Mouse (Mus musculus) heart, postnatal 10 days (tissue): ENCODE measurements around the gene Flnb. TPM values are rescaled to one million over a fixed set of nuclear protein-coding genes. Genes with fewer than 3 reads are reported as not detected.

Experiments
- DNase-seq, 2 experiments: peaks; one replicate each; pipeline ENCODE4 v3.0.0; 2021
- intact Hi-C: fragments of 180-260 bp; cut with DNase I; formaldehyde crosslinking; loops from one replicate; pipeline ENCODE4 v1.15.1; 2025
- total RNA-seq, 2 experiments: library from RNA; stranded (reverse); gene quantifications; 2 replicates each; pipeline ENCODE4 v1.2.3; 2021

The Flnb gene
- total RNA-seq, 2 experiments from 2014 or later: 40.5 to 43.6 TPM

GRCm38 (mm10) chr14:7888811-7889651 lies 71.3 kb downstream of the Flnb start:
- intact Hi-C loops: loop anchor here (5.0 kb wide), 1 partner anchor 72 kb away; the partner anchor contains the start of gene Flnb
- DNase-seq: peak; percentile 31 to 52

- intact Hi-C loops: loop anchor here (5.0 kb wide), 1 partner anchor 73 kb away; the partner anchor contains the start of gene Flnb
These were observed 72.1 kb downstream of the Flnb start for GRCm38 (mm10) chr14:7889834-7890233.

GRCm38 (mm10) chr14:7891401-7891800 lies 73.6 kb downstream of the Flnb start:
- DNase-seq: no peak
- intact Hi-C loops: no loop called here

More at GRCm38 (mm10) chr14:7889834-7890233, 72.1 kb downstream of the Flnb start:
- DNase-seq: no peak

DNA sequence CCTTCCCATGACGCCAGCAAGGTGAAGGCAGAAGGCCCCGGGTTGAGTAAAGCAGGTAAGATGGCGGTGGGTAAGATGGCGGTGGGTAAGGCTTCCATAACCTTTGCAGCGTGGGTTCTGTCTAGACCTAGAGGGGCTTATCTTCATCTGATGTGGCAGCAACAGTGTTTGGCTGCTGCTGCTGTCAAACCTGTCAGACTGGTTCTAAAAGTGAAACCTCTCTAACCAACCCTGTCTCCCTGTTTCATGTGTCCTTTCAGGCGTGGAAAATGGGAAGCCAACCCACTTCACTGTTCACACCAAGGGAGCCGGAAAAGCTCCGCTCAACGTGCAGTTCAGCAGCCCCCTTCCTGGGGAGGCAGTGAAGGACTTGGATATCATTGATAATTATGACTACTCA lies 78.4 kb downstream of the Flnb start:
- intact Hi-C loops: no loop called here
- DNase-seq: no peak

DNA sequence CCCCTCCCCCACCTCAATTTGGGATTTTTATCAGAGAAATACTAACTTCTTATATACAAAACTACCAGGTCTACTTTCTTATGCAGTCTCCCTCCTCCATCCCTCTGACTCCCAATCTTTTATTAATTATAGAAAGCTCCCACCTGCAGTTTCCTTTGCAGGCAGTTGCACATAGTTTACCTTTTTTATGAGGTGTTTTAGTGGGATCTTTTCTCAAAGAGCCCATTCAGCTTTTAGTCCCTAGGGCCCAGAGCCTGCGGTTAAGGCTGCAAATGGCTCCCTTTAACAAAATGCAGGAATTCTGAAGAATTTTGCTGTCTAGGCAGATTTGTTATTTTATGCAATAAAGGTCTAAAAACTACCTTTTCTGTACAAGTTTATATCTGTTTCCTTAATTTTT lies 78.9 kb downstream of the Flnb start:
- intact Hi-C loops: no loop called here
- DNase-seq: no peak

GRCm38 (mm10) chr14:7899986-7900385 lies 82.2 kb downstream of the Flnb start:
- intact Hi-C loops: no loop called here
- DNase-seq: no peak

DNA sequence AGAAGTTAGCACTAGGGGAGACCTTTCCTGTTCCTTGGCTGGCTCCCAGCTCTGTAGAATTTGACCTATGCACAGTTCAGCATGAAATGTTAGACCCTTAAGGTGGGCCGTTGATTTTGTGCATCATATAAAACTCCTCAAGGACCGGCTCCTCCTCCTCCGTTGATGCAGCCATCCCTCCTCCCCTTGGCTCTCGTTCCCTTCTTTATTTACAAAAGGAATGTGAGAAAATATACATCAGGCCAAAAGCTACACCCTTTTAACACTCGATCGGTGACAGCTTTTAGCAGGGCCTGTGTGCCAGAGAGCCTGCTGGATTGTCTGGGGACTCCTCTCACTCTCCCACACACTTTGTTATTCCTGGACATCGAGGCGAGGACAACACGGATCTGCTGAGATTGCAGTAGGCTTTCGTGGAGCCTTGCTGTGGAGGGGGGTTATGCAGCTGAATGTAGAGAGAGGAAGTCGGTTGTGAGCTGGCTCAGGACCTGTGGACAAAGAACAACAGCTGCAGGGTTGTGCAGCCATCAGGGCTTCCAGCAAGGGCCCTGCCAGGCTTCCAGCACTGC lies 82.8 kb downstream of the Flnb start:
- DNase-seq: peak; percentile 67 to 75
- intact Hi-C loops: no loop called here

GRCm38 (mm10) chr14:7901484-7902240 lies 83.9 kb downstream of the Flnb start:
- intact Hi-C loops: no loop called here
- no peak for DNase-seq

DNA sequence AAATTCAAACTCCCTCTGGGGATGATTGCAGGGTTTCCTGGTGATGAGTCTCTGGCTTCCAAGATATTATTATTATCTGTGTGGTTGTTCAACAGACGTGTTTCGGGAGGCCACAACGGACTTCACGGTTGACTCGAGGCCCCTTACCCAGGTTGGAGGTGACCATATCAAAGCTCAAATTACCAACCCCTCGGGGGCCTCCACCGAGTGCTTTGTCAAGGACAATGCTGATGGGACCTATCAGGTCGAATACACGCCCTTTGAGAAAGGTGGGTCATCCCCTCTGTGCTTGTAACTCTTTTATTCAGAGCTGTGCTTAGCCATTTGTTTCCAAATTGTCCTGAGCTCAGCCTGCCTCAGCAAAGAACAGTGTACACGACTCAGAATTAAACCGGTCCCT lies 89.3 kb downstream of the Flnb start:
- intact Hi-C loops: no loop called here
- no peak for DNase-seq

- no peak for DNase-seq
- intact Hi-C loops: no loop called here
These were observed 91.7 kb downstream of the Flnb start for GRCm38 (mm10) chr14:7909472-7909871.

GRCm38 (mm10) chr14:7913842-7914241 lies 96.1 kb downstream of the Flnb start:
- DNase-seq: no peak
- intact Hi-C loops: no loop called here

DNA sequence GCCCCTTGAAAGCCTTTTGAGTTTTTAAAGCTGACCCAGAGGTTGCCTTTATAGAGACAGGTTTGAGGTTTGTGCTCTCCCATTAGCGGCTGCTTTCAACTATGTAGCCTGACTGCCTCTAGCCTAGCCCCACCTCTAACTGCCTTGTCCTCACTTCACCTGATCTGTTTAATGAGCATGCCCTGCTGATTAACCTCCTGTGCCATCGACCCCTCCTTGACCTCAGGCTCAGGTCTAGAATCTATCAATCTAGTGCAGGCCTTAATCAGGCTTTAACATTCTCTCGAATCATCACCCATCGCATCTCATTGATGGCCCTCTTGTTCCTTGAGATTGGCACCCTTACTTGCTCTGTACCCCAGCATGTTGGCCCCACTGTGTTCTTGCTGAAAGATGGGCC lies 96.7 kb downstream of the Flnb start:
- DNase-seq: no peak
- intact Hi-C loops: no loop called here

DNA sequence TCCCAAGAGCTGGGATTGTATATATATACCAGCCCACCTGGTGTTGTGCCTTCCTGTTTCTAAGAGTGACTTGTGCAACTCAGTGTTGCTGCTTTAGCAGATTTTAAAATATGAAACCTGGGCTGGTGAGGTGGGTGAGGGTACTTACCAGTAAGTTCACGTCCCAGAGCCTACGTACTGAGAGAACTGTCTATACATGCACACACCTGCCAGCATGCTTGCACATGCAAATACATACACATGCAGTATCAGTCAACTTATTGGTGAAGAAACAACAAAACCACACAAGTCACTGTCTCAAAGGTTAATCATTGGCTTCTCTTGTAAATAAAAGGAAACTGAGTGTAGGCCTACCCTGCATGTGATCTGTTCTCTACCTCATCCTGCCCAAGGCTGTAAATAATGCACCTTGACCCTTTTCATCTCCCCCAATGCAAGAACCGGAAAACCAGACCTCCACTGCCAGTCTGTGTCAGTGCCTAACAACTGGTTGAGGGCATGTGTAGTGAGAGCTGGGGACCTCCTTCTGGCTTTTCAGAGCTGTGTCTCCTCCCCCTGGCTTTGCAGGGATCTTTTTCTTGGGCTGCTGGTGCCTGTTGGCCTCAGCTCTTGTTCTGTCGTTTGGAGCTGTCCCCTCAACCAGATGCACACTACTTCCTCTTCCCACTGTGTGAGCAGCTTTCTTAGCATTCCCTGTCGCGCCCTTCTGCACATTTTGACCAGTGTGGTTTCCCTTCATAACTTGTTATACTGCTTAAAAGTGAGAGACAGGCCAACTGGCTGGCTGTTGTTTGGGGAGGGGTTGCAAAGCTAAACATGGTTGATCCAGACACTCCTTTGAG lies 100.6 kb downstream of the Flnb start:
- DNase-seq: no peak
- intact Hi-C loops: no loop called here

DNA sequence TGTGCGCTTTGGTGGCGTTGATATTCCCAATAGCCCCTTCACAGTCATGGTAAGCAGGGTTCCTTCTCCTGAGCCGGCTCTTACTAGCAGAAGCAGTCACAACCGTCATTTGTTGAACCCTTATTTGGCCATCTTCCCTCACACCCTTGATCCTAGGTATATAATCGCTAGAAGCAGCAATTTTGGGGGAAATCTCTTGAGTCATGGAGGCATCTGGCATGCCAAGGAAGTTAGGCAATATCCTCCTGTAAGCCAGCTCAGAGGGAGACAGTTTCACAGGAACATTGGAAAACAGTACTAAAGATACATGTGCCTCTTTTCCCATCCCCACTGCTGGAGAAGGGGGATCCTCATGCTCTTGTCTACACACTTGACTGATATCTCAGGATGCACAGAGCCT lies 101.6 kb downstream of the Flnb start:
- intact Hi-C loops: no loop called here
- no peak for DNase-seq

- intact Hi-C loops: no loop called here
- DNase-seq: no peak
These were observed 102.2 kb downstream of the Flnb start for GRCm38 (mm10) chr14:7919921-7920320.

- DNase-seq: no peak
- intact Hi-C loops: no loop called here
These were observed 103.7 kb downstream of the Flnb start for GRCm38 (mm10) chr14:7921459-7921858.

DNA sequence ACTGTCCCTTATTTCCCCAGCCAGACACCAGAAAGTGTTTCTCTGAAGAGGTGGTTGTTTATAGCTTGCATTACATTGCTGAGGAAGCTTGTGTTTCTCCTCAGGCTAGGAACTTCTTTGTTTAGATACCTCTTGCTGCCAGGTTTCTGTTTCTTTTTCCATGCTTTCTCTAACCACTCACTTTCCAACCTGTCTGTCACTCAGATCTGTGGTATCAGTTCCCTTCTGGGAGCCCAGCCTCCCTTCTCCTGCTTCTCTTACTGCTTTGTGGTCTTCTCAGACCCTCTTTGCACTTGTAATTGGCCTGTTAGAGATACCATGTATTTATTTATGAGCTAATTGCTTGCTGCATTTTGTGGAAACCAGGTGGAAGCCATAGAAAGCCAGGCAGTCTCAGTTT lies 105.9 kb downstream of the Flnb start:
- no peak for DNase-seq
- intact Hi-C loops: no loop called here

DNA sequence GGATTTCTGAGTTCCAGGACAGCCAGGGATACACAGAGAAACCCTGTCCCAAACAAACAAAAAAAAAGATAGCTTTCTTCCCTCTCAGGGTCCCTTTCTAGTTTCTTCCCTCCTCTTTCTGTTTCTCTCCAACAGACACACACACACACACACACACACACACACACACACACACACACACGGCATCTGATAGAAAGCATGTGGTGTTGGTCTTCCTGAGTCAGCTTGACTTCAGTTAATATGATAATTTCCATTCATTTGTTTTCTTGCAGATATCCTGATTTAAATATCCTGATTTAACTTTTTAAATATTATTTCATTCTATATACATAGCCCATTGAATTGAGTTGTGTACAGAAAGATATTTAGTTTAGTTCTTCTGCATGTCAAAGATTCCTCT lies 110.6 kb downstream of the Flnb start:
- intact Hi-C loops: no loop called here
- DNase-seq: no peak

DNA sequence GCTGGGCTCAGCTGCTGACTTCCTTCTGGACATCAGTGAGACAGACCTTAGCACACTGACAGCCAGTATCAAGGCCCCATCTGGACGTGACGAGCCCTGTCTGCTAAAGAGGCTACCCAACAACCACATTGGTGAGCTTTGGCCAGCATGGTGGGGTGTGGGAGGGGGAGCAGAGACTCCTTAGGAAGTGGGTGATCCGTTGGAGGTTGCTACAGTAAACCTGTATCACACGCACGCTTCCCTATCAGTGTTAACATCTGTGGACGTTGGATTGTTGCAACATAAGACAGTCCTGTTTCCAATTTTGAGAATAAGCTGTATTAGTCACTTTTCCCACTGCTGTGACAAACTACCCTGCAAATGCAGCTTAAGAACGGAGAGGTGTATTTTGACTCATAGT lies 111.3 kb downstream of the Flnb start:
- DNase-seq: no peak
- intact Hi-C loops: no loop called here

DNA sequence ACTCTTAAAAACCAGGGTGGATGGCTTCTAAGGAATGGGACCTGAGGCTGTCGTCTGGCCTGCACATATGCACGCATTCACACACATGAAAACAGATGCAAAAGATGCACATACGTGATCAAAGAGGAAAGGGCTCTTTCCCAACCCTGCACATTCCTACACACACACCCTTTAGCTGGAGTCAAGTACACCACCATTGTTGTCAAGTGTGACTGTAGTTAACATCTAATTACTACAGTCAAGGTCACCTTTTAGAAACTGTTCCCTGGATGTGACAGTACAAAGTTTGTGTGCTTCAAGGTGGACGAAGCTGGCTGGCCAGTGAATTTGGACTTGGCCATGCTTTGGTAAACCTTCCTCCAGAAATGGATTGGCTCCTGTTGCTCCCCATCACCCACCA lies 114.4 kb downstream of the Flnb start:
- intact Hi-C loops: no loop called here

GRCm38 (mm10) chr14:7934166-7934565 lies 116.4 kb downstream of the Flnb start:
- no peak for DNase-seq
- intact Hi-C loops: no loop called here

More for the DNA sequence above, 114.4 kb downstream of the Flnb start:
- DNase-seq: no peak
